Mouse (Mus musculus): ENCODE data around the gene Rasgrp4. TPM values are rescaled to one million over a fixed set of nuclear protein-coding genes. Genes with fewer than 3 reads are reported as not detected.
"Not testable (repeated sequence)": the region's sequence is repeated elsewhere in the genome, so short reads cannot be mapped to it uniquely, and the experiment has no call there.

Rasgrp4 gene
- 1 to 10 TPM; 1.0 to 2.0 TPM for total RNA-seq (2021)
- long read RNA-seq, experiment 1, partial matches to known transcripts, result 0 of 1 reads
- long read RNA-seq, experiment 1, other reads (novel, unspliced or antisense), result 1 of 1 reads
- long read RNA-seq, experiment 2, result 0 reads

DNA sequence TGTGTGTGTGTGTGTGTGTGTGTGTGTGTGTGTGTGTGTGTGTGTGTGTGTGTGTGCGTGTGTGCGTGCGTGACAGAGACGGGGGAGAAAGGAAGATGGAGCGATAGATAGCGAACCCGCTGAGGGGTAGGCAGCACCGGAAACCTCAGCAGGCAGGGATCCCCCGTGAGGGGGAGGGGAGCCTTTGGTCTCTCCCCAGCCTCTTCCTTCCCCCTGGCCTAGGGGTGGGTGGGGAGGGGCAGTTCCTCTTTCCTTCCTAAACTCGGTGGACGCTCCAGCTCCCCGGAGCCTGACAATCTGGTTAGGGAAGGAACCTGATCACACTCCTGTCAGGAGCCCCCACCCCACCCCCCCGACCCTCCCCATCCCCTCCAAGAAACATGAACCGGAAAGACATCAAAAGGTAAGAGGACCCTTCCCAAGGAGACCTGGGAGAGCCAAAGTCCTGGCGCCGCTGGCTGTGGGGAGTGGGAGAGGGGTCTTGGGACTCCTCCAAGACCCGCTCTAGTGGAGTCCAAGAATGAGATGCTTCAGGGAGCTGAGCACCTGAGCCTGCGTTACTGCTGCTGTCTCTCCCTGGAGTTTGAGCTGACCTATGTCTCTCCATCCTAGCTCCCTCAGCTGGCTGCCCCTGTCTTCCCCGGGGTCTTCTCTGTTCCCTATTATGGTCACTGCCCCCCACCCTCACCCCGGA is at the start of gene Rasgrp4:
TSS of gene Rasgrp4 (plus strand) at position 159 of the 694 bp plus-strand sequence.
- peak; percentile 35 to 38 for DNase-seq

DNA sequence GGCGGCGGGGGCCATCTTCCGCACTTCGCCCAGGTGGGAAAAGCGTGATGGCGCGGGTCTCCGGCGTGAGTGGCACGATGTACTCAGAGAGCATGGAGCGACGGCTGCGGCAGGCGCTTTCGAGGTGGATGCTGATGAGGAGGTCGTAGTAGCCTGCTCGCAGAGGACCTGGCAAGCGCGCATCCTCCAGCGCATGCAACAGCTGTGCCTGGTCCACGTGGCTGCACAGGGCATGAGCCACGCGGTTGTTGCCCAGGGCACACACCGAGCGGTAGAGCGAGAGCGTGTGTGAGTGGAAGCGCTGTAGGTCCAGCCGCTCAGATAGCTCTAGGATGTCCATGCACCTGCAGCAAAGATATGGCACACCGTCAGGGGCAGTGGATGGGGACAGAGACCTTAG is 48.7 kb upstream of the Rasgrp4 start:
- intact Hi-C loops (cut with DNase I), result no loop called here

More for the DNA sequence above, at the start of gene Rasgrp4:
- intact Hi-C loops (cut with DNase I), result no loop called here

DNA sequence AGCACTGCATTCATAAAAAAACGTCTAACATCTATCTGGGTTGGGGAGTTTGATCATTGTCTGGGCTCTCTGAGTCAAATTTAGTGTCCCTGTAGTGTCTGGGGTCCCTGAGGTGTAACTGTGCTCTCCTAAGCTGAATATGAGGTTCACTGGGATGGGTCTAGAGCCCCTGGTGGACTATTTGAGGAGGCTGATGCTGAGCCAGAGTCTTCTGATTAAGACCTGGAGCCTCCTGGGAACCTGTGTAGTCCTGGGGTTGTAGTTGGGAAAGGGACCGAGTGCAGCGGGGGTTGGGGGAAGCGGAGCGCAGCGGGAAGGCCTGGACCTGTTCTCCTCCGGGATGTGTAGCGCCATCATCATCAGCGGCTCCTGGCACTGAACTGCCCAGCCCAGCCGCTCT is 47.7 kb upstream of the Rasgrp4 start:
- no peak for DNase-seq
- intact Hi-C loops (cut with DNase I), result no loop called here

More for the DNA sequence above, 48.7 kb upstream of the Rasgrp4 start:
- DNase-seq, result no peak

GRCm38 (mm10) chr7:29088817-29089216 is 45.8 kb upstream of the Rasgrp4 start:
- intact Hi-C loops (cut with DNase I), result no loop called here
- no peak for DNase-seq

DNA sequence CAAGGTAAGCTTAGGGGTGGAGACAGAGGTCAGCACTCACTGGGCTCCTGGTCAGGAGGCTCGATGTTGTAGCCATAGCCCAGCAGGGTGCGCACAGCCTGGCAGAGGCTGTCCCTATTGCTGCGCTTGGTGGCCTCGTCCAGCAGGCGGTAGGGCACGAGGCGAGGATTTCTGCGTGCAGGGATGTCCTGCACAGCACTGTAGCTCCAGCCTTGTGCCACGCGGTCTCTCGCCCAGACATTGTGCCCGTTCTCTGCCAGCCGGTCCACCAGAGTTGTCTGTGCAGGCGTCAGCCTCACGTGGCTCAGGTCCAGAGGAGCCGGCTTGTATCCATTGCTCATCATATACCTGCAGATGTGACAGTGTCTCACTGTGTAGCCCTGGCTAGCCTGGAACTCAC is 37.5 kb upstream of the Rasgrp4 start:
- DNase-seq, result no peak
- intact Hi-C loops (cut with DNase I), result no loop called here

DNA sequence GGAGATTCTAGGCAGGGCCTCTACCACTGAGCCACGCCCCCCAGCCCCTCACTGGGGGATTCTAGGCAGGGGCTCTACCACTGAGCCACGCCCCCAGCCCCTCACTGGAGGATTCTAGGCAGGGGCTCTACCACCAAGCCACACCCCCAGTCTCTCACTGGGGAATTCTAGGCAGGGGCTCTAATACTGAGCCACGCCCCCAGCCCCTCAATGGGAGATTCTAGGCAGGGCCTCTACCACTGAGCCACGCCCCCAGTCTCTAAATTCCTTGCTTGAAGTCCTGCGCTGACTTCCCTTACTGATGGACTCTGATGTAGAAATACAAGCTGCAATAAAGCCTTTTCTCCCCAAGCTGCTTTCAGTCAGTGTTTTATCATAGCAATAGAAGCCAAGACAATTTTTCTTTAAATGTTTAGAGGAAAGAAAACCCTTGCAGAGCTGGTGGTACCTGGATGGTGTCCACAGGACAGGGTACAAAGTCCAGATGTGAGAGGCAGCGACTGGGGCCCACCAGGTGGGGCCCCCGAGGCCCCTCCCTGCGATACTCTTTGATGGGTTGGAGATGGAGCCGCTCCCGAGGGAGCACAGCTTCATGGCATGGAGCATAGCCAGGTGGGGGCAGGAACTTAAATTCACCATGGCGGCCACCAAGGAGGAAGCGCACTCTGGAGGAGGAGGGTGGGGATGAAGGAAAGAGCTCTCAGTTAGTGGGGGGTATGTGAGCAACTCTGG is 33.2 kb upstream of the Rasgrp4 start:
- intact Hi-C loops (cut with DNase I), result no loop called here

GRCm38 (mm10) chr7:29108992-29109955 is 25.4 kb upstream of the Rasgrp4 start:
- peak; percentile 51 to 55 for DNase-seq
- intact Hi-C loops (cut with DNase I), result no loop called here

More for the DNA sequence above, 33.2 kb upstream of the Rasgrp4 start:
- DNase-seq, result no peak

- DNase-seq, result no peak
- intact Hi-C loops (cut with DNase I), result no loop called here
These were observed 16.4 kb upstream of the Rasgrp4 start for GRCm38 (mm10) chr7:29118142-29118851.

DNA sequence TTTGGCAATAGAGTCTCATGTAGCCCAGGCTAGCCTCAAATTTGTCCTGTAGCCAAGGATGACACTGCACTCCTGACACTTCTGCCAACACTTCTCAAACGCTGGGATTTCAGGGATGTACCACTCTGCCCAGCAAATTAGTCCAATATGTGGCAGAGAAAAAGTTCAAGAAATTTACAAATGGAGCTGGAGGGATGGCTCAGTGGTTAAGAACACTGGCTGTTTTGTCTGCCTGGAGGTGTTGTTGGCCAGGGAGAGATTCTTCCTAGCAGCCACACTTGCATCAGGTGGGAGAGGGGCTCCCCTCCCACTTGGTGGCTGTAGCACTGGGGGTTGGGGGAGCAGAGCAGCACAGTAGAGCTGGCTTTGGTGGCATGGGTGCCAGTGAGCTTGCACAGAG is 15.1 kb upstream of the Rasgrp4 start:
- intact Hi-C loops (cut with DNase I), result no loop called here
- no peak for DNase-seq

- intact Hi-C loops (cut with DNase I), result no loop called here
- no peak for DNase-seq
These were observed 11.8 kb upstream of the Rasgrp4 start for GRCm38 (mm10) chr7:29122821-29123220.

DNA sequence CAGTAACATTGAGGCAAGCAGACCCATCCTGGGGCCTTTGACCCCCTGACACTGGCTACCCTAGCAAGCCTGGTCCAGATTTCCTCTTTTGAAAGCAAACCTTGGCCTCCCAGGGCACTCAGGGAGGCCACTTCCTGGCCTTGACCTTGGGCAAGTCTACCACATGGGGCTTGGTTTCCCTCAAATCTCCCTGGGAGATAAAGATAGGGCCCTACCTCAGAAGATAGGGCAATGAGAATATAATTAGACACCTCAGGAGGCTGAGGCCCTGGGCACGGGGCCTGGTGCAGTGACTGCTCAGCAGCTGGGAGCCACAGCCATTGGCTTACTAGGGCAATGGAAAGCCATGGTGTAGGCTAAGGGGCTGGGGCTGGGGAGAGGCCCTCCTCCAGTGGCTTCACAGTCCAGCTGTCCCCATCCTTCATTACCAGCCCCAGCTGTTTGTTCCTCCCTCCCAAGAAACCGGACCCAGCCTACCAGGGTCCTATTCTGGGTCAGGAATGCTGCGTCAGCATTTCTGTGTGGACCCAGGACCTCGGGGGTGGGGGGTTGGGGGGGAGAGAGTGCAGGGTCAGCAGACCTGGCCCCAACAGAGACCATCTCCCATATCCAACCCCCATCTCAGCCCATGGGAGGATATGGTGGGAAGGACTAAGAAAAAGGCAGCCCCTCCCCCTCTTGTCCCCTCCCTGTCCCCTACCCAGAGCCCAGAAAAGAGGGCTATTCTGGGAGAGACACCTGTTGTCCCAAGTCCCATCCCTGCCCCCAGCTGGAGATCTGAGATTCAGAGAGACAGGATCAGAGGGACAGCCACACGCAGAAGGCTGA is 10.9 kb upstream of the Rasgrp4 start:
- intact Hi-C loops (cut with DNase I), result no loop called here
- no peak for DNase-seq

DNA sequence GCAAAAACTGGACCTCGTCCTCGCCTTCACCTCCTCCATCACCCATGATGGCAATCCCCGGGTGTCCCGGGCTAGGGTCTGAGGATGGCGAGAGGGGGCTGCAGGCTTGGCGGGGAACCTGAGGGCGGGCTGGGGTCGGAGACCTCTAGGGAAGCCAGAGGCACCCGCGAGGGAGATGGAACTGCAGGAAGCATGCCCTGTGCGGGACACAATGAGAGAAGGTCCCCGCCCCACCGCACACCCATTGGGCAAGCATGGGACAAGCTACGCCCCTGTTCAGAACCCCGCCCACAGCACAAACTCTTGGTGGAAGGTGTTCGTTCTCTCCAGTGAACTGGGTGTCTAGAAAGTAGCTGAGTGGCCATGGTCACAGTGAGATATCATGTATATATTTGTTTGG is 9.7 kb upstream of the Rasgrp4 start, which contains the start of gene Ryr1:
TSS of gene Ryr1 (minus strand) at position 210 of the 400 bp plus-strand sequence.
- peak; percentile 17 to 33 for DNase-seq
- intact Hi-C loops (cut with DNase I), result loop anchor here (5.0 kb wide), 2 partner anchors 122 to 172 kb away; partner anchors contain the start of gene 2200002D01Rik

GRCm38 (mm10) chr7:29126173-29126915 is 8.3 kb upstream of the Rasgrp4 start:
- peak; percentile 52 to 66 for DNase-seq
- intact Hi-C loops (cut with DNase I), result loop anchor here (5.0 kb wide), 2 partner anchors 121 to 171 kb away; partner anchors contain the start of gene 2200002D01Rik

GRCm38 (mm10) chr7:29128725-29129124 is 5.9 kb upstream of the Rasgrp4 start:
- no peak for DNase-seq
- intact Hi-C loops (cut with DNase I), result loop anchor here (5.0 kb wide), 2 partner anchors 119 to 169 kb away; partner anchors contain the start of gene 2200002D01Rik

- intact Hi-C loops (cut with DNase I), result no loop called here
- DNase-seq, result no peak
These were observed 421 bp upstream of the Rasgrp4 start for GRCm38 (mm10) chr7:29134230-29134629.

DNA sequence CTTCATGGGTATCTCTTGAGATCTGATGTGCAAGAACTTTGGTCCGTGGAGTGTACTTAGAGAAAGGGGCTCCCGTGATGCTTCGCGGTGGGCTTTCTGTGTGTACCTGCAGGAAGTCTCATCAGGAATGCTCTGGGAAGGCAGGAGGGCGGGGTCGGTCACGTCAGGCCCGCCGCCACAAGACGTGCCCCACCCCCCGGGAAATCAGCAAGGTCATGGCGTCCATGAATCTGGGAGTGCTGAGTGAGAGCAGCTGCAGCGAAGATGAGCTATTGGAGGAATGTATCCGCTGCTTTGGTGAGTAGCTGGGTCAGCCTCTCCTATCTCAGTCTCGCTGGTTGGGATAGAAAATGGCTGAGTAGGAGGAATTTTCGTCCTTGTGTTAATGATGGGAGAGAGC is 2.8 kb downstream of the Rasgrp4 start:
- intact Hi-C loops (cut with DNase I), result no loop called here
- DNase-seq, result no peak

- DNase-seq; intact Hi-C loops (cut with DNase I): not testable (repeated sequence)
These were observed 4.6 kb downstream of the Rasgrp4 start for GRCm38 (mm10) chr7:29139237-29139636.

DNA sequence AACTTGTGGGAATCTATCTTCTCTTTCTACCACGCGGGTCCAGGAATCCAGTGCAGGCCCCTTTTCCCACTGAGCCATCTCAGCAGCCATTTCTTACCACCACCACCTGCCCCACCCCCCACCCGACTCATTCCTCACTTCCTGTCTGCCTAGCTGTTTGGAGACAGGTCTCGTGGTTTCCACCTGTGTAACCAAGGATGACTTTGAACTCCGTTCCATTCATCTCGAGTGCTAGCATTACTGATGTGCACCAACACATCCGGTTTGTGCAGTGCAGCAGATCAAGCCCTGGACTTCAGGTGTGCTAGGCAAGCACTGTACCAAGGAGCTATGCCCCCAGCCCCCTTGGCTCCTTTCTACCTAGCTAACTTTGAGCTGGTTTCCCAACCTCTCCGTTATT is 6.8 kb downstream of the Rasgrp4 start:
- intact Hi-C loops (cut with DNase I), result no loop called here
- no peak for DNase-seq
